Mouse (Mus musculus) heart, embryonic 15.5 days (tissue): ENCODE data around the gene Morc2b. TPM values are rescaled to one million over a fixed set of nuclear protein-coding genes. Genes with fewer than 3 reads are reported as not detected.

ENCODE experiments used
- polyA plus RNA-seq: library from polyadenylated mRNA; unstranded; fragments of >200 nt; fragmentation: Nextera tagmentation; extraction: Ambion mirVana; gene quantifications from 2 replicates; pipeline ENCODE4 v1.2.1, GENCODE M21; 2015

Morc2b gene
- polyA plus RNA-seq, 1 experiment from 2014 or later, result not detected

Other genes with a start within 250 kb of the Morc2b start
- 4.5 and 5.5 TPM in 2 replicates for gene Zfp870, start 248.0 kb downstream of the Morc2b start, polyA plus RNA-seq
- not detected in 2 replicates for gene Cyp4f14, start 222.3 kb downstream of the Morc2b start, polyA plus RNA-seq
- gene Cyp4f13, start 192.3 kb downstream of the Morc2b start, polyA plus RNA-seq, result 10.0 and 11.6 TPM in 2 replicates
- gene Zfp472, start 173.9 kb downstream of the Morc2b start, polyA plus RNA-seq, result 4.9 and 7.4 TPM in 2 replicates
- 6.7 and 8.9 TPM in 2 replicates for gene Zfp952, start 146.6 kb downstream of the Morc2b start, polyA plus RNA-seq
- 6.0 and 6.2 TPM in 2 replicates for gene Zfp763, start 106.3 kb downstream of the Morc2b start, polyA plus RNA-seq
- not detected in 2 replicates for gene 4921501E09Rik, start 71.6 kb downstream of the Morc2b start, polyA plus RNA-seq
- 4.5 and 4.7 TPM in 2 replicates for gene Zfp563, start 50.4 kb downstream of the Morc2b start, polyA plus RNA-seq
- gene Olfr55, start 28.8 kb upstream of the Morc2b start, polyA plus RNA-seq, result not detected in 2 replicates
- gene Olfr239, start 51.6 kb upstream of the Morc2b start, polyA plus RNA-seq, result not detected in 2 replicates
- not detected in 2 replicates for gene Olfr1564, start 82.0 kb upstream of the Morc2b start, polyA plus RNA-seq
- gene Zfp955a, start 115.5 kb upstream of the Morc2b start, polyA plus RNA-seq, result 12.6 and 13.2 TPM in 2 replicates
- 0.01 TPM in 1 of 2 replicates, not detected in the other for gene Olfr63, start 125.0 kb upstream of the Morc2b start, polyA plus RNA-seq
- gene Zfp955b, start 149.9 kb upstream of the Morc2b start, polyA plus RNA-seq, result 9.3 and 10.3 TPM in 2 replicates
- 4.3 and 5.2 TPM in 2 replicates for gene Zfp81, start 219.2 kb upstream of the Morc2b start, polyA plus RNA-seq